Mouse (Mus musculus) lung, adult 2 months (tissue): ENCODE measurements around the gene Gid8. TPM values are rescaled to one million over a fixed set of nuclear protein-coding genes. Genes with fewer than 3 reads are reported as not detected.

ENCODE experiments used
- DNase-seq: peaks from one replicate; pipeline ENCODE4 v3.0.0; 2022
- H3K4me1 ChIP-seq: fragments of 200-500 bp; 2 replicates; pipeline ENCODE4 v1.6.1; 2011; ENCODE audit warnings: low read length; ENCODE audit not compliant: control insufficient read depth, insufficient read depth
- H3K4me3 ChIP-seq: fragments of 200-500 bp; replicated peaks from 2 replicates; pipeline ENCODE3; 2011; ENCODE audit warnings: low read depth, mild to moderate bottlenecking, control low read depth, low read length; ENCODE audit errors: extremely low read depth
- CTCF ChIP-seq: fragments of 200-500 bp; IDR thresholded peaks from 2 replicates; pipeline ENCODE4 v1.5.1; 2011; ENCODE audit warnings: mild to moderate bottlenecking, low read length, control low read depth; ENCODE audit not compliant: insufficient read depth
- POLR2A ChIP-seq: fragments of 200-500 bp; IDR thresholded peaks from 2 replicates; pipeline ENCODE4 v1.6.1; 2011; ENCODE audit warnings: low read depth, mild to moderate bottlenecking, control low read depth, low read length, borderline replicate concordance; ENCODE audit errors: extremely low read depth
- WGBS: fragments of 180-500 bp; shearing (Covaris S2); methylation state at CpG from one replicate; pipeline ENCODE4 v1.1.7; 2018; 5-methylcytosine and 5-hydroxymethylcytosine counted together
- polyA plus RNA-seq: library from polyadenylated mRNA; depleted of rRNA; stranded (reverse); fragments of >200 nt; gene quantifications from 2 replicates; pipeline ENCODE4 v1.2.3, GENCODE M21; 2012

Gid8 gene
- polyA plus RNA-seq, 1 experiment = 27.8 TPM

DNA sequence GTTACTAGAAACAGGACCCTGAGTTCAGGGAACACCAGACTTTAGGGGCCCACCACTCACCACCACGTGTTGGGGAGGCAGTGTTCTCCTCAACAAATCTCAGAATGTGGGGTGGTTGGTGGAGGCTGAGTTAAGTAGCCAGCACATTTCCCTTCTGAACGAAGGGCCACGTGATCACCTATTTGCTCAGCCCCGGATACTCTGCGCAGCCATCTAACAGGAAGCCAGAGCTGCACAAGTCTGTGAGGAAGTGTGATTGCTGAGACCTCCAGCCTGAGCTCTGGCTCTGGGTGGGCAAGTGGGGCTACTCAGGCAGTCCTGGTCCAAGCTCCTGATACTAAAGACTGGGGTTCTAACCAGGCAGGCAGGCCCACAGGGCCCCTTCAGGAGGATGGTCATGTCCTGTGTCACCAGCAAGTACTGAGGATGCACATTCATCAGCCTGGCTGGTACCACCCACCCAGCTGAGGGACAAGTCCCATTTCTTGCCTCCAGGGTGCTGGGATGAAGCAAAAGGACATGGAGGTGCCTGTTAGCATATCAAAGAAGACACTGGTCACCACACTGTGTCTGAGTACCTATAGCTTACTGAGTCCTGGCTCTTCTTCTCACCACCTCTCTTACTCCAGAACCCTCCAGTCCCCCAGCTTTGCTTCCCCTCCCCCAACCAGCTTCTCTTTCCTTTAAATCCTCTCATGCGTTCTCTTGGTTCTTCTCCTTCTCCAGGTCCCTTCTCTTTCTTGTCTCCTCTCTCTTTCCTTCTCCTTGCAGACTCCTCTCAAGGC, 16.9 kb downstream of the Gid8 start:
- WGBS = 38% methylated on average over 6 of the region's 6 CpGs
- no peak for DNase-seq
- Histone ChIP-seq H3K4me3 (no peak overlapping the region), H3K4me1 (peaks cover 6% of the 10 kb centered on the region)
- TF ChIP-seq POLR2A = no peak
- no peak for TF ChIP-seq CTCF

DNA sequence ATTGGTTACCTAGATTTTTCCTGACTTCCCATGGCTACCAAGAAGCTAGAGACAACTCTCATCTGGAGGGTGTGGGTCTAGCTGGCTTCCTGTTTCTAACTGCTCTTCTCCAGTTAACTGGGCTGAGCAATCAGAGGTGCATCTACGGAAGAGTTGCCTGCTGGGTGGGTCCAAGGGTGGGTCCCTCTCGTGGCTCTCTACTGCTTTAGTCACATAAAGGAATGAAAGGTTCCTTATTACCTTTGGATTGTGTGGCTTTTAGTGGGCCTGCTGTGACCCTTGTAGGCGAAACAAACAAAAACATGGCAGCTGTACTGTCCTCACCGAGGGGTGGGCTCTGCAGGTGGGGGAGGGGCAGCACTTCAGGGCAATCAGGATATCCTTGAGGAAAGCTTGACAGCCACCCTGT, 17.7 kb downstream of the Gid8 start:
- 50% methylated on average over 4 of the region's 4 CpGs for WGBS
- Histone ChIP-seq H3K4me1 (peaks cover 9% of the 10 kb centered on the region), H3K4me3 (no peak overlapping the region)
- TF ChIP-seq CTCF = no peak
- no peak for TF ChIP-seq POLR2A
- no peak for DNase-seq

DNA sequence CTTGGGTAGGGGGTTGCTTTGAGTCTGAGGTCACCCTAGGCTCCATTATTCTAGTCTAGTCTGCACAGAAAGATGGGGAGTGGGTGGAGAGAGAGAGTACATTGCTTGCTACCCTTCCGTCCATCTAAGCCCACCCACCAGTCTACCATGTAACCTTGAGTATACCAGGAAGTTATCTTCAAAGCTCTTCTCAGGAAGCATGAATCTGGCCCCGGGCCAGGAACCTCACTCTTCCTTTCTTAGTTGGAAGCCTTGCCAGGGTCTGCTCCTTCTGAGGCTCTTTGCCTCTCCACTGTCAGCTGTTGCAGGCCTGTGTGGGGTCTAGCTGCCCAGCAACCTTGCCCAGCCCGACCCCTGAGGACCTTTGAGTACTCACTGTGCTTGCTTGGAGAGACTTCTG, 21.1 kb downstream of the Gid8 start:
- TF ChIP-seq POLR2A = no peak
- 40% methylated on average over 3 of the region's 3 CpGs for WGBS
- no peak overlapping the region for H3K4me3 ChIP-seq
- peaks cover 9% of the 10 kb centered on the region for H3K4me1 ChIP-seq
- no peak for DNase-seq

DNA sequence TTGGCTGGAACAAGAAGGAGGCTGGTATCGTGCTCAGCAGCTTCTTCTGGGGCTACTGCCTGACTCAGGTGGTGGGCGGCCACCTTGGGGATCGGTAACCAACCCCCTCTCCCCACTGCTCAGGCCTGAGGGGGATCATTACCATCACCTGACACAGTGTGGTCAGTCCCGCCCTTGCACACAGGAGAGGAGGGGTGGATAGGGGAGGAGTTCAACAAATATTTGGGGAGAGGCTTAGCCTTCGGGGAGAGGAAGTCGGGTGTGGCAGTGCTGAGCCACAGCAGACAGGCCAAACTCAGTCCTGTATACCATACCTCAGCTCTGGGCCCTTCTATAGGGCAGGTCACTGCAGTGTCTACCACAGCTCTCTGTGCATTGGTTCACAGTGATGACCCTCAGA, 22.1 kb downstream of the Gid8 start:
- WGBS = 53% methylated on average over 6 of the region's 6 CpGs
- no peak for DNase-seq
- H3K4me3 ChIP-seq = no peak overlapping the region

DNA sequence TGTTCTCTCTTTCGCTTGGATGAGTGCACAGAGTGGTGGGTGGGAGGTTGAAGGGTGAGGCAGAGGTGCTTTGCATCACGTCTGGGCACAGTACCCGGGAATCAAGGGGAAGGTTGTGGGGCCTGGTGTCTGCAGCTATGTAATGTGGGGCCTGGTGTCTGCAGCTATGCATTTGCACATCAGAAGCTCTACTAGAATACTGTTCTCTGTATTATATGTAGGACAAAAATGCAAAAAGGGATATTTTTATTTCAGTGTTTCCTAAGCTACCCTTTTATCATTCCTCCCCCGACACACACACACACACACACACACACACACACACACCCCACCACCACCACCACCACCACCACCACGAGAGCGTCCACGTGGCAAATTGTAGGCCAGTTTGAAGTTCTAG, 25.3 kb downstream of the Gid8 start:
- WGBS = 75% methylated on average over 7 of the region's 7 CpGs
- no peak for DNase-seq
- peaks cover 3% of the 10 kb centered on the region; the same call in 1 of the 2 replicates for H3K4me1 ChIP-seq
- H3K4me3 ChIP-seq = no peak overlapping the region
- TF ChIP-seq CTCF (no peak), POLR2A (no peak)

More for the DNA sequence above, 22.1 kb downstream of the Gid8 start:
- peaks cover 4% of the 10 kb centered on the region for H3K4me1 ChIP-seq
- TF ChIP-seq POLR2A (no peak), CTCF (no peak)

DNA sequence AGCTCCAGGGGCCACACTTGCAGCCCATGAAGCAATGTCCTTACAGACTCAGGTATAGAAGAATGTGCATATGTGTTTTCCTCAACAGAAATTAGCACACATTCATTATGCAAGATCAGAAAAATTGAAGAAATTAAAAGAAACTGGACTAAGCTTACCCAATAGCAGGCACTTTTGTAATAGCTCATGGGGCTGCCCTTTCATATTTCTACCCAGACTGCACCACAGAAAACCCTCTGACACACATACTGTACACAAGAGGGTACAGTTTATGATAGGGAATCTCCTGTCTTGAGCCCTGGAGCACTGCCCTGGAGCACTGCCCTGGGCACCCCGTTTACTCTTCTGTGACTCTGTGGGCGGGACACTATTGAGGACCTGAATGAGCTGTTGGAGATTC, 28.1 kb downstream of the Gid8 start:
- no peak for DNase-seq
- no peak for TF ChIP-seq POLR2A
- TF ChIP-seq CTCF = no peak
- no peaks in the 10 kb centered on the region for H3K4me1 ChIP-seq
- H3K4me3 ChIP-seq = no peak overlapping the region
- 70% methylated on average over 2 of the region's 2 CpGs for WGBS

DNA sequence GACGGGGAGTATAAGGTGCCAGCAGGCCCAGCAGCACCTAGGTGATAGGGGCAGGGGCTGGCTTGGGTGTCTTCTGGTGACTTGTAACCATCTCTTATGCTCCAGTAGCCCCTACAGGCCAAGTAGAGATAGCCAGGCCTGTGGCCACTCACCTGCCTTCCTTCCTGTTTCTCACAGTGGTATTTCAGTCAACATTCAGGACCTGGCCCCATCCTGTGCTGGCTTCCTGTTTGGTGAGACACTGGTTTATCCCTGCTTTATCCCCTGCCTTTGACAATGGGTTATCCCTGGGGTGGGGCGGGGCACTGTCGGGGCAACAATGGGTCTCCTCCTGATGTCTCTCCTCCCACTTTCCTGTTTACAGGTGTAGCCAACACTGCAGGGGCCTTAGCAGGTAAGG, 30.4 kb downstream of the Gid8 start:
- WGBS = 35% methylated on average over 3 of the region's 3 CpGs
- no peak for DNase-seq
- TF ChIP-seq POLR2A = no peak
- TF ChIP-seq CTCF = no peak
- no peak overlapping the region for H3K4me3 ChIP-seq
- no peaks in the 10 kb centered on the region for H3K4me1 ChIP-seq

DNA sequence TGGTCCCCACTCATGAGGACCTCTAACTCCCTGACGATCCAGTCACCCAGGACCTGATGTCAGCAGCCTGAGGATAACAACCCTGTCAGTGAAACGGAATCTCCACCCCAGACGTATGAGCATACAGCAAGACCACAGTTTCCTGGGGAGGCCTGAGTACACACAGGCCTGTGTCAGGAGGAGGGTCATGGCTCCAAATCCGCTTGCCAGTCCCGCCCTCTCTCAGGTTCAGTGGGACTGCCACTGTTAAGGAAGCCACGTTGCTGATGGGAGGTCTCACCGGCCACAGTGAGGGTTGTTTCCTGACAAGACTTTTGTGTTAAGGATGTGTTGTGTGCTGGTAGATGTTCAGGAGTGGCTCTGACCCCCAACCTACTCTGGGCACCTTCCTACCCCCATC, 31.5 kb downstream of the Gid8 start:
- Histone ChIP-seq H3K4me1 (no peaks in the 10 kb centered on the region), H3K4me3 (no peak overlapping the region)
- DNase-seq = no peak
- 57% methylated on average over 7 of the region's 7 CpGs for WGBS
- TF ChIP-seq POLR2A (no peak), CTCF (no peak)

DNA sequence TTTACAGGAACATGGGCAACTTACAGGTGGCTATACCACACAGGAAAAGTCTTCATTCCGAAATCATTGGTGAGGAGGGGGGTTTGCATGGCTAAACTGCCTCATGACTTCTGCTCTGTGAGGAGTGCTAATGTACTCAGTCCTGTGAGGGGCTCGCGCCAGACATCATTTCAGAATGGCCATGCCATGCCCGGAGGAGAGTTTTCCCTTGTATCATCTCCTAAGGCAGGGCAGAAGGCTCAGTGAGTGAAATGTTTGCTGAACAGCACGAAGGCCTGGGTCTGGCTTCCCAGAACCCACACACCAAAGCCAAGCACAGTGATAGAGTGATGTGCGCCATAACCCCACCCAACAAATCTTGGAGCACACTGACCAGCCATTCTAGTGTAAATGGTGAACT, 32.9 kb downstream of the Gid8 start:
- no peak for DNase-seq
- H3K4me3 ChIP-seq = no peak overlapping the region
- WGBS = 82% methylated on average over 6 of the region's 6 CpGs
- H3K4me1 ChIP-seq = no peaks in the 10 kb centered on the region
- no peak for TF ChIP-seq CTCF
- no peak for TF ChIP-seq POLR2A

DNA sequence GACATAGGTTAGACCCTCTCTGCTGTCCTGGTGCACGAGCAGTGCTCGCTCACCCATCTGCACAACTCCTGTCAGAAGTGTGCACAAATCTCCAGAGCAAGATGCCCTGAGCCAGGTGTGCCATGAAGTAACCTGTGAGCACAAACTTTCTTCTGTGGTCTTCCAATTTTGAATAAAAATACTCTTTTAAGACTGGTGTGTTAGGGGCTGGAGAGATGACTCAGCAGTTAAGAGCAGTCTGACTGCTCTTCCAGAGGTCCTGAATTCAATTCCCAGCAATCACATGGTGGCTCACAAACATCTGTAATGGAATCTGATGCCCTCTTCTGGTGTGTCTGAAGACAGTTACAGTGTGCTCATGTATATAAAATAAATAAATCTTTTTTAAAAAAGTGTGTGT, 33.4 kb downstream of the Gid8 start:
- H3K4me3 ChIP-seq = no peak overlapping the region
- DNase-seq = no peak
- WGBS = 86% methylated on average over 2 of the region's 2 CpGs
- TF ChIP-seq CTCF (no peak), POLR2A (no peak)
- H3K4me1 ChIP-seq = no peaks in the 10 kb centered on the region
